Mouse (Mus musculus) B cell, adult 62 days (primary cell): Measurements from ENCODE around the gene Nfat5. TPM values are rescaled to one million over a fixed set of nuclear protein-coding genes. Genes with fewer than 3 reads are reported as not detected.

Experiments
- total RNA-seq: library from RNA; stranded (reverse); gene quantifications from 4 replicates; pipeline ENCODE4 v1.2.4, GENCODE M21; 2023

The Nfat5 gene
- 104 to 140 TPM (median 116 TPM) in 4 replicates for total RNA-seq

GRCm38 (mm10) chr8:107292928-107293601 lies at the start of gene Nfat5:
Nfat5 (plus strand) TSS chr8:107293470.

GRCm38 (mm10) chr8:107403038-107403781 lies 109.9 kb downstream of the Nfat5 start, which contains the start of gene Nqo1:
Nqo1 (minus strand) TSS chr8:107403206.

DNA sequence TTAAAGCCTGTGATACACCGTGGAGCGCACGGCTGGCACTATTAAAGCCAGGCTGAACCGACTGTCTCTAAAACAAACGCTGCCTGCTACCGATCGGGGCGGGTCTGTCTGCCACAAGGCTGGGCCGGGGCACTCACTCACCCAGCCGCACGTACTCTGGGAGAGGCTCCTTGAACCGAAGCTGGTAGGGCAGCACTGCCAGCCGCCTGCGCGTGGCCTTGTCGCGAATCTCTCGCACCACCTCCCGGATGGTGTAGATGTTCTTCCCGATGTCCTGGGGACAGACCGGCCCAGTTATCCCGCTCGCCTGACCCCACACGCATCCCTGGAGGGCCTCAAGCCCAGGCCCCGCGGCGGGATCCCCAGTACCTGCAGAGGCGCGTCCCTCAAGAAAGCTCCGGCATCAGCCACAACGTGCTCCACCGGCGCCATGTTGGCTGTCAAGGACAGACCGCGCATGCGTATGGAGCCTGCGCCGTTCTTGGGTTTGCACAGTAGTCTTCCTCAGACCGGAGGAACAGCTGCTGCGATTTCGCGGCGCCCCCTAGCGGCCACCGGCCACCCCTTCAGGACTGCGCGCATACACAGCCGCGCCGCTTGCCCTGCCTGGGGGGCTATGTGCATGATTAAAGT lies 131.4 kb downstream of the Nfat5 start, which contains the start of gene Nob1:
TSS of gene Nob1 (minus strand) at position 455 of the 633 bp plus-strand sequence.

Other genes starting within 250 kb of the Nfat5 start
- 9.6 to 12.3 TPM (median 10.7 TPM) in 4 replicates for gene Pdf, start 244.9 kb upstream of the Nfat5 start, total RNA-seq
- gene Cog8, start 236.8 kb upstream of the Nfat5 start, total RNA-seq = 37.2 to 48.0 TPM (median 41.8 TPM) in 4 replicates
- gene Nip7, start 236.6 kb upstream of the Nfat5 start, total RNA-seq = 51.0 to 61.0 TPM (median 58.2 TPM) in 4 replicates
- gene Tmed6, start 227.8 kb upstream of the Nfat5 start, total RNA-seq = 1.2 to 1.9 TPM (median 1.5 TPM) in 4 replicates
- gene Terf2, start 196.9 kb upstream of the Nfat5 start, total RNA-seq = 51.4 to 67.6 TPM (median 63.5 TPM) in 4 replicates
- gene Cyb5b, start 142.8 kb upstream of the Nfat5 start, total RNA-seq = 27.2 to 32.4 TPM (median 27.6 TPM) in 4 replicates
- gene Nqo1, start 109.7 kb downstream of the Nfat5 start, total RNA-seq = not detected in 4 replicates
- 36.8 to 46.2 TPM (median 42.3 TPM) in 4 replicates for gene Nob1, start 131.6 kb downstream of the Nfat5 start, total RNA-seq
- 132 to 148 TPM (median 136 TPM) in 4 replicates for gene Wwp2, start 142.9 kb downstream of the Nfat5 start, total RNA-seq